Mouse (Mus musculus) layer of hippocampus, adult 18-20 months (tissue): Measurements from ENCODE around the gene Ankef1. TPM values are rescaled to one million over a fixed set of nuclear protein-coding genes. Genes with fewer than 3 reads are reported as not detected.

Experiments used
- DNase-seq, 2 experiments: peaks; one replicate each; pipeline ENCODE4 v3.0.0; 2022; ENCODE audit warnings: low spot score in 2 of 2
- total RNA-seq, 2 experiments: library from RNA; stranded (reverse); gene quantifications; 2 replicates each; pipeline ENCODE4 v1.2.3; 2021

Ankef1 gene
- total RNA-seq, 2 experiments from 2014 or later, result 1.9 to 2.3 TPM

DNA sequence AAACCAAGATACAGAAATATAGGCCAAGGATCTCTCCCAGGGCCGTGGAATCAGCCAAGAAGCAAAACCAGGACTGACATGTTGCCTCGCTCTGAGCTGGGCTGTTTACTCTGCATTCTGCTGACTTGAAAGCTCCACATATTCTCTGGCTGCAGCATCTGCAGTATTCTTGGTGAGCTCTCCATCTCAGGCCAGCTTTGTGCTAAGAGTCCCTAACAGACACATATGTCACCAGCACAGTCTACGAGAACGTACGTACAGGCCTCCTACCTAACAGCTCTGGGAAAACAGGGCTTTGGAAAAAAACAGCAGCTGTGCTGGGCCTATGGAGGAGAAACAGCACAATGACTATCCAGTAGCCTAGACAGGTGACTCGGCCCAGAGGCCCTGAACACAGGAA, 97.0 kb downstream of the Ankef1 start:
- peak in 1 of 2 experiments; percentile 46 for DNase-seq

DNA sequence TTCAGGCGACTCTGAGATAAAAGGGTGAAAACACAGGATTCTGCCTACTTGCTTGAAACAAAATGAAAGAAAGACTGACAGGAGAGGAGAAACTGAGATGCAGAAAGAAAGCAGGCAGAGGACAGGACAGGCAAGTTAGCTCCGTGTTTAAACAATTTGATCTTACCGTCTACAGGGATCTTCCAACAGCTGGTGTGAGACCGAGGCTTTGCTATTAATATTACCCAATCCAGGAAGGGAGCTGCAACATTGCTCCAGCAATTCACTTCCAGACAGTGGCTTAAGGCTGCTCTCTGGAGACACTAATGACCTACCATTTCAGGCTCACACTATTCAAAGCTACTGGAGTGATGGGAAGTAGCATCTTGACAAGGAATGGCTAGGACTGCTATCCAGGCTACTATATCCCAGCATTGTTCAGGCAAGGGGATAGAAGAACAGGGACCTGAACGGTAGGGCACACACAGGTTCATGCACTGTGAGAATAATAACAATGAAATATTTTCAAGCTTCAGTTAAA, 99.0 kb downstream of the Ankef1 start:
- DNase-seq, result peak in 1 of 2 experiments; percentile 3

DNA sequence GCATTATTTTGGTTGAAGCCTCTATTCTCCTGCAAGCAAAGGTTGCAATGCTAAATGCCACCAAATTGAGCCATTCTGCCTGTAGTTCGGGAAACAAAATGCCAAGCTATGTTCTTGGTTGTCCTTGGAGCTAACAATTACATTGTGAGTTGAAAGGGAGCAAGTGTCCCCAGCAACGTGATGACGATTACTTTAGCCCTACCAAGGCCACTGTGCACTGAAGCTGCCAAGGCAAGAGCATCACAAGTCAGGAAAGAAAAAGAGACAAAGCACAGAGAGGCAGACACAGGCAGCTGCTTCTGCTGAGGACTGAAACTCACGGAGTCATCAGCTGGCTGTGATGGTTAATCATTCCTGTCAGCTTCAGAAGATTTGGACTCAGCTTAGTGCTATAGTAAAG, 99.5 kb downstream of the Ankef1 start:
- DNase-seq, result no peak

Other genes with a start within 250 kb of the Ankef1 start
- 10 to 100 TPM; 21.8 to 24.5 TPM for gene Pak7, start 113.9 kb upstream of the Ankef1 start, total RNA-seq
- gene Snap25, start 211.5 kb downstream of the Ankef1 start, total RNA-seq, result 1,000 to 10,000 TPM; 2,247 to 2,276 TPM